Mouse (Mus musculus): ENCODE measurements around the gene Usp16. TPM values are rescaled to one million over a fixed set of nuclear protein-coding genes. Genes with fewer than 3 reads are reported as not detected.

Usp16 gene
- polyA plus RNA-seq, 1 experiment from 2014 or later, result 48.2 TPM

- WGBS, result 94% methylated on average over 21 of the region's 21 CpGs
- no peak overlapping the region for H3K4me2 ChIP-seq (replicated peaks; ENCODE audit: low read depth, low read length)
- no peaks in the 10 kb centered on the region; the same call in 1 of the 2 replicates for H3K36me3 ChIP-seq (ENCODE audit: control insufficient read depth, insufficient read depth, low read length)
- no peak overlapping the region for H3K4me3 ChIP-seq (ENCODE audit: low read length)
- no peak overlapping the region for H3K27ac ChIP-seq (ENCODE audit: low read depth, low read length)
- no peaks in the 10 kb centered on the region for H3K9me3 ChIP-seq (ENCODE audit: control insufficient read depth, low read length)
- peaks cover 9% of the 10 kb centered on the region; the same call in 1 of the 2 replicates for H3K4me1 ChIP-seq (ENCODE audit: control insufficient read depth, insufficient read depth, low read length)
- no peak for ATAC-seq (ENCODE audit: low FRiP score, low TSS enrichment)
- no peaks in the 10 kb centered on the region for H3K27me3 ChIP-seq (ENCODE audit: control insufficient read depth, insufficient read depth, low read length)
- H3K9ac ChIP-seq (ENCODE audit: low read depth, low read length), result no peak overlapping the region
These were observed 17.4 kb upstream of the Usp16 start for GRCm38 (mm10) chr16:87437096-87437495.

- no peak for ATAC-seq (ENCODE audit: low FRiP score, low TSS enrichment)
- WGBS, result 93% methylated on average over 8 of the region's 8 CpGs
- Histone ChIP-seq H3K4me2 (replicated peaks; ENCODE audit: low read depth, low read length) (no peak overlapping the region), H3K4me3 (ENCODE audit: low read length) (no peak overlapping the region), H3K27me3 (ENCODE audit: control insufficient read depth, insufficient read depth, low read length) (no peaks in the 10 kb centered on the region), H3K27ac (ENCODE audit: low read depth, low read length) (no peak overlapping the region), H3K9ac (ENCODE audit: low read depth, low read length) (no peak overlapping the region), H3K36me3 (ENCODE audit: control insufficient read depth, insufficient read depth, low read length) (no peaks in the 10 kb centered on the region; the same call in 1 of the 2 replicates), H3K9me3 (ENCODE audit: control insufficient read depth, low read length) (no peaks in the 10 kb centered on the region), H3K4me1 (ENCODE audit: control insufficient read depth, insufficient read depth, low read length) (peaks cover 9% of the 10 kb centered on the region; the same call in 1 of the 2 replicates)
These were observed 15.8 kb upstream of the Usp16 start for GRCm38 (mm10) chr16:87438697-87439096.

- Histone ChIP-seq H3K27ac (ENCODE audit: low read depth, low read length) (peak within 1 kb of the TSS; percentile 38; the same call in 1 of the 2 replicates), H3K4me1 (ENCODE audit: control insufficient read depth, insufficient read depth, low read length) (peaks cover 9% of the 10 kb centered on the region; the same call in 1 of the 2 replicates), H3K9me3 (ENCODE audit: control insufficient read depth, low read length) (no peaks in the 10 kb centered on the region), H3K36me3 (ENCODE audit: control insufficient read depth, insufficient read depth, low read length) (no peaks in the 10 kb centered on the region), H3K4me3 (ENCODE audit: low read length) (peak within 1 kb of the TSS; percentile 53), H3K9ac (ENCODE audit: low read depth, low read length) (peak within 1 kb of the TSS; percentile 64), H3K4me2 (replicated peaks; ENCODE audit: low read depth, low read length) (peak within 1 kb of the TSS; percentile 71), H3K27me3 (ENCODE audit: control insufficient read depth, insufficient read depth, low read length) (no peaks in the 10 kb centered on the region)
- under 1% methylated on average over 38 of the region's 38 CpGs for WGBS
- peak; percentile 98 for ATAC-seq (ENCODE audit: low FRiP score, low TSS enrichment)
These were observed 14.3 kb upstream of the Usp16 start, which contains the start of gene Rwdd2b for GRCm38 (mm10) chr16:87440184-87440686. Rwdd2b (minus strand) TSS chr16:87440573.

GRCm38 (mm10) chr16:87441089-87441488 lies 13.4 kb upstream of the Usp16 start:
- Histone ChIP-seq H3K4me2 (replicated peaks; ENCODE audit: low read depth, low read length) (peak overlapping the region; percentile 71), H3K27me3 (ENCODE audit: control insufficient read depth, insufficient read depth, low read length) (no peaks in the 10 kb centered on the region), H3K27ac (ENCODE audit: low read depth, low read length) (no peak overlapping the region), H3K9me3 (ENCODE audit: control insufficient read depth, low read length) (no peaks in the 10 kb centered on the region), H3K36me3 (ENCODE audit: control insufficient read depth, insufficient read depth, low read length) (no peaks in the 10 kb centered on the region), H3K4me1 (ENCODE audit: control insufficient read depth, insufficient read depth, low read length) (peaks cover 9% of the 10 kb centered on the region; the same call in 1 of the 2 replicates), H3K4me3 (ENCODE audit: low read length) (peak overlapping the region; percentile 53), H3K9ac (ENCODE audit: low read depth, low read length) (peak overlapping the region; percentile 64)
- ATAC-seq (ENCODE audit: low FRiP score, low TSS enrichment), result peak; percentile 20; the same call in 1 of the 2 replicates
- 30% methylated on average over 9 of the region's 9 CpGs for WGBS

GRCm38 (mm10) chr16:87442291-87442690 lies 12.2 kb upstream of the Usp16 start:
- Histone ChIP-seq H3K4me1 (ENCODE audit: control insufficient read depth, insufficient read depth, low read length) (peaks cover 9% of the 10 kb centered on the region; the same call in 1 of the 2 replicates), H3K9ac (ENCODE audit: low read depth, low read length) (no peak overlapping the region), H3K4me3 (ENCODE audit: low read length) (no peak overlapping the region), H3K9me3 (ENCODE audit: control insufficient read depth, low read length) (no peaks in the 10 kb centered on the region), H3K27ac (ENCODE audit: low read depth, low read length) (no peak overlapping the region), H3K27me3 (ENCODE audit: control insufficient read depth, insufficient read depth, low read length) (no peaks in the 10 kb centered on the region), H3K4me2 (replicated peaks; ENCODE audit: low read depth, low read length) (no peak overlapping the region), H3K36me3 (ENCODE audit: control insufficient read depth, insufficient read depth, low read length) (no peaks in the 10 kb centered on the region)
- ATAC-seq (ENCODE audit: low FRiP score, low TSS enrichment), result no peak
- 51% methylated on average over 5 of the region's 5 CpGs for WGBS

- Histone ChIP-seq H3K9me3 (ENCODE audit: control insufficient read depth, low read length) (no peaks in the 10 kb centered on the region), H3K36me3 (ENCODE audit: control insufficient read depth, insufficient read depth, low read length) (no peaks in the 10 kb centered on the region), H3K4me3 (ENCODE audit: low read length) (no peak overlapping the region), H3K27me3 (ENCODE audit: control insufficient read depth, insufficient read depth, low read length) (no peaks in the 10 kb centered on the region), H3K4me2 (replicated peaks; ENCODE audit: low read depth, low read length) (no peak overlapping the region), H3K4me1 (ENCODE audit: control insufficient read depth, insufficient read depth, low read length) (peaks cover 9% of the 10 kb centered on the region; the same call in 1 of the 2 replicates), H3K27ac (ENCODE audit: low read depth, low read length) (no peak overlapping the region), H3K9ac (ENCODE audit: low read depth, low read length) (no peak overlapping the region)
- ATAC-seq (ENCODE audit: low FRiP score, low TSS enrichment), result no peak
These were observed 11.3 kb upstream of the Usp16 start for GRCm38 (mm10) chr16:87443245-87443644.

- ATAC-seq (ENCODE audit: low FRiP score, low TSS enrichment), result no peak
- Histone ChIP-seq H3K36me3 (ENCODE audit: control insufficient read depth, insufficient read depth, low read length) (no peaks in the 10 kb centered on the region), H3K9ac (ENCODE audit: low read depth, low read length) (no peak overlapping the region), H3K4me2 (replicated peaks; ENCODE audit: low read depth, low read length) (no peak overlapping the region), H3K9me3 (ENCODE audit: control insufficient read depth, low read length) (no peaks in the 10 kb centered on the region), H3K27ac (ENCODE audit: low read depth, low read length) (no peak overlapping the region), H3K4me3 (ENCODE audit: low read length) (no peak overlapping the region), H3K27me3 (ENCODE audit: control insufficient read depth, insufficient read depth, low read length) (no peaks in the 10 kb centered on the region), H3K4me1 (ENCODE audit: control insufficient read depth, insufficient read depth, low read length) (peaks cover 9% of the 10 kb centered on the region; the same call in 1 of the 2 replicates)
- WGBS, result 50% methylated on average over 1 of the region's 1 CpGs
These were observed 10.4 kb upstream of the Usp16 start for GRCm38 (mm10) chr16:87444071-87444470.

GRCm38 (mm10) chr16:87445110-87445509 lies 9.4 kb upstream of the Usp16 start:
- H3K4me2 ChIP-seq (replicated peaks; ENCODE audit: low read depth, low read length), result no peak overlapping the region
- ATAC-seq (ENCODE audit: low FRiP score, low TSS enrichment), result no peak

GRCm38 (mm10) chr16:87445528-87445927 lies 9.0 kb upstream of the Usp16 start:
- Histone ChIP-seq H3K4me3 (ENCODE audit: low read length) (no peak overlapping the region), H3K4me2 (replicated peaks; ENCODE audit: low read depth, low read length) (no peak overlapping the region), H3K4me1 (ENCODE audit: control insufficient read depth, insufficient read depth, low read length) (peaks cover 9% of the 10 kb centered on the region; the same call in 1 of the 2 replicates), H3K9me3 (ENCODE audit: control insufficient read depth, low read length) (no peaks in the 10 kb centered on the region), H3K27ac (ENCODE audit: low read depth, low read length) (no peak overlapping the region), H3K27me3 (ENCODE audit: control insufficient read depth, insufficient read depth, low read length) (no peaks in the 10 kb centered on the region), H3K36me3 (ENCODE audit: control insufficient read depth, insufficient read depth, low read length) (no peaks in the 10 kb centered on the region), H3K9ac (ENCODE audit: low read depth, low read length) (no peak overlapping the region)
- 95% methylated on average over 3 of the region's 3 CpGs for WGBS
- ATAC-seq (ENCODE audit: low FRiP score, low TSS enrichment), result no peak

More at GRCm38 (mm10) chr16:87445110-87445509, 9.4 kb upstream of the Usp16 start:
- no peak overlapping the region for H3K9ac ChIP-seq (ENCODE audit: low read depth, low read length)
- H3K9me3 ChIP-seq (ENCODE audit: control insufficient read depth, low read length), result no peaks in the 10 kb centered on the region
- no peaks in the 10 kb centered on the region for H3K36me3 ChIP-seq (ENCODE audit: control insufficient read depth, insufficient read depth, low read length)
- H3K27ac ChIP-seq (ENCODE audit: low read depth, low read length), result no peak overlapping the region
- no peak overlapping the region for H3K4me3 ChIP-seq (ENCODE audit: low read length)
- H3K4me1 ChIP-seq (ENCODE audit: control insufficient read depth, insufficient read depth, low read length), result peaks cover 9% of the 10 kb centered on the region; the same call in 1 of the 2 replicates
- H3K27me3 ChIP-seq (ENCODE audit: control insufficient read depth, insufficient read depth, low read length), result no peaks in the 10 kb centered on the region

Measured in kidney, embryonic 14.5 days (tissue).